Mouse (Mus musculus) megakaryocyte, adult 5-6 weeks (primary cell): ENCODE data around the gene Rpl38. TPM values are rescaled to one million over a fixed set of nuclear protein-coding genes. Genes with fewer than 3 reads are reported as not detected.

Source experiments
- ATAC-seq: 2 replicates; pipeline ENCODE4 v1.8.0; 2016; ENCODE audit warnings: mild to moderate bottlenecking, inconsistent platforms; ENCODE audit not compliant: poor library complexity, severe bottlenecking
- total RNA-seq, 2 experiments: library from RNA; stranded (forward) in 1 of 2; stranded (reverse) in 1 of 2; fragments of 153-499, 151-499 nt in 1 of 2; fragments of 221-1000, 200-1000 nt in 1 of 2; gene quantifications; 2 replicates each; pipeline versions ENCODE4 v1.2.3 to v1.2.4; 2015 to 2017

Gene Rpl38
- total RNA-seq, 2 experiments from 2014 or later: 716 to 3,242 TPM

- peak; percentile 25; the same call in 1 of the 2 replicates for ATAC-seq
These were observed 8.1 kb downstream of the Rpl38 start for GRCm38 (mm10) chr11:114676431-114676830.

- no peak for ATAC-seq
These were observed 8.7 kb downstream of the Rpl38 start for GRCm38 (mm10) chr11:114676896-114677530.

DNA sequence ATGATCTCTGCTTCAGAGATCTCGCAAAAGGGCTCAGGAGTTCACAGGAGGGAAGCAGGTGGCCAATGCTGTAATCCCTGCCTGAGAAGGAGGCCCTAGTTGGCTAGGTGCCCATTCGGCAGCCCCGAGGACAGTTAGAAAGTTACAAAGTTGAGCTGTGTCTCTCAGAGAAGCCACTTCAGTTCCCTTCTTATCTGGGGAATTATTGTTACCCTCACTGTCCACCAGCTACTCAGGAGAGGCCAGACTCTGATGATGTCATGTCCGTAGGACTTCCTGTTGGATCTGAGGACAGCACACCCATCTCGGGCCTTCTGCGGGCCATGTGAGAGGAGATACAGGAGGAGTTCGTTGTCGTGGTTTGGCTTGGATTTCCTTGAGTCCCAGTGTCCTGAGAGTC lies 11.3 kb downstream of the Rpl38 start:
- no peak for ATAC-seq

DNA sequence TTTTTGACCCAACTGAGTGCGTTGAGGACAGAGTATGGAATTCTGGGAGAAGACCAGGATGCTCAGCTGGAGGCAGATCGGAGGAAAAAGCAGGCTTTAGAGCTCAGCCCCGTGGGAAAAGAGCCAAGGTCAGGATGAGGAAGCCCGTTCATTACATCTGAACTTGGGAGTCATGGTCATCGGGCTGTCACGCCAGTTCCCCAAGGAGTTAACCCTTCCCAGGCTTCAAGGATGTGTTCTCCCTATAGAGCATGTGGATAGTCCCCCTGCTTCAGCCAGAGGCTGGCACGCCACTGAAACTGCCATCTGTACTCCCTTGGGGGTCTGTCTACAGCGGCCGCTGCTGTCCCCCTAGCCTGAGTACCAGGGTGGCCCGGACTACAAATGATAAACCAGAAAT lies 12.0 kb downstream of the Rpl38 start:
- ATAC-seq: no peak

- no peak for ATAC-seq
These were observed 12.7 kb downstream of the Rpl38 start for GRCm38 (mm10) chr11:114681054-114681453.

- no peak for ATAC-seq
These were observed 14.1 kb downstream of the Rpl38 start for GRCm38 (mm10) chr11:114682321-114682900.

- ATAC-seq: no peak
These were observed 14.9 kb downstream of the Rpl38 start for GRCm38 (mm10) chr11:114683029-114683721.

DNA sequence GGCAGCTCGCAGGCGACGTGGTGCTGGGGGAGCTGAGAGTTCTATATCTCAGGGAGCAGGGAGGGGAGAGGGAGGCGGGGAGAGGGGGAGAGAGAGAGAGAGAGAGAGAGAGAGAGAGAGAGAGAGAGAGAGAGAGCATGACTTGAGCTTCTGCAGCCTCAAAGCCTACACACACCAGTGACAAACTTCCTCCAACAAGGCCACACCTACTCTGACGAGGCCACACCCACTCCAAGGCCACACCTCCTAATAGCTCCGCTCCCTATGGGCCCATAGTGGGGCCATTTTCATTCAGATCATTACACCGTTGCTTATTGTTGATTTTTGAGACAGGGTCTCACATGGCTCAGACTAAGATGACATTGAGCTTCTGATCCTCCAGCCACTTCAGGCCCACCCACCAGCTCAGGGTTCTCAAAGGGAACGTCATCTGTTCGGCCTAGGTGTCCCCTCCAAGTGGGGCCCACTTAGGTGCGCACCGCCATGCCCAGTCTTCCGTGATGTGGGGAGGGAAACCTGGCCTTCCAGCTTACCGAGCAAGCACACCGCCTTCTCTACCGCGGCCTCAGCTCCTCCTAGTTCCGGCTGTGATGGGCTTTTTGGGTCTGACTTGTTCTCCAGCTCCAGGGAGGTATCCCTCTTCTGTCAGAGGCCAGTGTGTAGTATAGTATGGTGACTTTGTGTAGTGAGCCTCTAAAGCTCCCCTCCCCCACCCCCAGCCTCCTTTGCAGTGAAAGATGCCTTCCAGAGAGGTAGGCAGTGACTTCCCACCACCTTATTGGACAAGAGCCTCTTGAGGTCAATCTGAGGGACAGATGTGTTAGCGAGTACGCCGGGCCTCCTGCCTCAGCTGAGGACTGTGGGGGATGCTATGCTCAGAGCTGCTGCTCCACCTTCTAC lies 15.6 kb downstream of the Rpl38 start:
- ATAC-seq: peak; percentile 50

GRCm38 (mm10) chr11:114684627-114685373 lies 16.5 kb downstream of the Rpl38 start:
- ATAC-seq: peak; percentile 37; the same call in 1 of the 2 replicates

- ATAC-seq: no peak
These were observed 17.3 kb downstream of the Rpl38 start for GRCm38 (mm10) chr11:114685526-114686040.

- no peak for ATAC-seq
These were observed 18.1 kb downstream of the Rpl38 start for GRCm38 (mm10) chr11:114686221-114686959.

DNA sequence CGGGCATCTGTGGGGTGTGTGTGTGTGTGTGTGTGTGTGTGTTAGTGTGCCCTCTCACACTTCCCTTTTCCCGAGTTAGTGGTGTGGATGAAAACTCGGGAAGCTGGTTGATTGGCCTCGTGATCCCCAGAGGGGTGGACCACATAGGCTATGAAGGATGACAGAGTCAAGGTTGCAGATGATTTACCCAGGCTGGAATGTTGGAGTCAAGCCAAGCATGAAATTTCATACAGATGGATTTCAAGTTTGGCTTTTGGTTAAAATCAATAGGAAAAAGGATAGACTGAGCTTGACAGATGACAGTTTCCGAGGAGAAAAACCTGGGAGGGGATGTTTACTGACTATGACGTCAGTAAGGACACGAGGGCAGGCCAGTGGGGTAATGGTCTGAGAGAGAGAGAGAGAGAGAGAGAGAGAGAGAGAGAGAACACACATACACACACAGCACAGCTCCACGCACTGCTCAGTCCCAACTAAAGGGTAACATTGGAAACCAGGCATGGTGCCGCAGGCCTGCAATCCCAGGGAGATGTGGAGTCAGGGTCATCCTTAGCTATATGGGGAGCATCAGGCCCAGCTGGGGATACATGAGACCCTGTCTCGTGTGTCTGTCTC lies 19.4 kb downstream of the Rpl38 start:
- ATAC-seq: no peak

GRCm38 (mm10) chr11:114688729-114689128 lies 20.4 kb downstream of the Rpl38 start:
- ATAC-seq: no peak

- ATAC-seq: no peak
These were observed 21.9 kb downstream of the Rpl38 start for GRCm38 (mm10) chr11:114690192-114690591.

GRCm38 (mm10) chr11:114691454-114692182 lies 23.3 kb downstream of the Rpl38 start:
- no peak for ATAC-seq

- no peak for ATAC-seq
These were observed 24.3 kb downstream of the Rpl38 start for GRCm38 (mm10) chr11:114692601-114693000.

GRCm38 (mm10) chr11:114693456-114693855 lies 25.1 kb downstream of the Rpl38 start:
- no peak for ATAC-seq

- no peak for ATAC-seq
These were observed 26.1 kb downstream of the Rpl38 start for GRCm38 (mm10) chr11:114694451-114694850.
